Mouse (Mus musculus) C2C12 (cell line): ENCODE data around the gene Gas7.

Experiments used
- CEBPB ChIP-seq: IDR thresholded peaks from one replicate; pipeline ENCODE4 v1.6.1; 2011; ENCODE audit warnings: low read depth, mild to moderate bottlenecking, control low read depth, moderate library complexity
- CTCF ChIP-seq: IDR thresholded peaks from one replicate; pipeline ENCODE4 v1.5.1; 2011; ENCODE audit not compliant: control insufficient read depth, insufficient read depth, insufficient read length
- MYOD1 ChIP-seq: IDR thresholded peaks from one replicate; pipeline ENCODE4 v1.6.1; 2011; ENCODE audit warnings: low read depth; ENCODE audit not compliant: control insufficient read depth, insufficient read length
- USF1 ChIP-seq: IDR thresholded peaks from one replicate; pipeline ENCODE4 v1.6.1; 2011; ENCODE audit warnings: low read depth, mild to moderate bottlenecking, control low read depth, moderate library complexity

DNA sequence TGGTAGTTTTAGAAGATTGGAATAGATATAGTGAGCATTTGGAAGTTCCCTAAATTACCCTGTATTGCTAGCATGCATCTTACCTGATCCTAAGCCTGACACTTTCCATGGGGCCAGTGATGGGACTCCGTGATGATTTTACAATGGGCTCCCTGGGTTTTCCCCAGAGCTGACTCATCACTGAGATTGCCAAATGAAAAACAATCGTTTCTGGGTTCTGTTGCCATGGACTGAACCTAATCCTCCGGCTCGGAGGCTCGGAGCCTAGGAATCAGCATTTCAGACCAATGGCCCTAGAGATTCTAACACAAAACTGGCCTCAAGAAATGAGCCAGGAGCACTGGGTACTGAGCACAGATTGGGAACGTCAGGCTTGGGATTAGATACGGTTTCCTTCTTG, 167.1 kb downstream of the Gas7 start:
- TF ChIP-seq MYOD1 (no peak), CTCF (no peak), CEBPB (no peak), USF1 (no peak)
